Mouse (Mus musculus) kidney, adult 2 months (tissue): ENCODE measurements at regions not wholly inside any gene's neighbourhood (a gene's known extent, or its start where the extent isn't known, plus 50 kb on each side); places are given as distances from the start of the nearest gene placed in this dataset.

Experiments
- DNase-seq: peaks from one replicate; pipeline ENCODE4 v3.0.0; 2021
- H3K27ac ChIP-seq: fragments of 200-500 bp; 2 replicates; pipeline ENCODE4 v1.5.1; 2012; ENCODE audit warnings: low read depth, low read length, control low read depth, inconsistent platforms; ENCODE audit not compliant: insufficient read depth
- H3K27me3 ChIP-seq: fragments of 200-500 bp; replicated peaks from 2 replicates; pipeline ENCODE4 v1.6.1; 2012; ENCODE audit warnings: mild to moderate bottlenecking, moderate library complexity, low read length, inconsistent platforms; ENCODE audit not compliant: control insufficient read depth, insufficient read depth
- H3K36me3 ChIP-seq: fragments of 200-500 bp; 2 replicates; pipeline ENCODE4 v1.6.1; 2012; ENCODE audit warnings: mild to moderate bottlenecking, moderate library complexity, low read length, inconsistent platforms; ENCODE audit not compliant: control insufficient read depth, insufficient read depth
- H3K4me1 ChIP-seq: fragments of 200-500 bp; 2 replicates; pipeline ENCODE4 v1.6.1; 2011; ENCODE audit warnings: low read length; ENCODE audit not compliant: control insufficient read depth, insufficient read depth
- H3K4me3 ChIP-seq: fragments of 200-500 bp; 2 replicates; pipeline ENCODE4 v1.5.1; 2011; ENCODE audit warnings: mild to moderate bottlenecking, low read depth, low read length, control low read depth; ENCODE audit not compliant: insufficient read depth
- CTCF ChIP-seq: fragments of 200-500 bp; conservative IDR thresholded peaks from 2 replicates; pipeline ENCODE4 v1.5.1; 2011; ENCODE audit warnings: low read depth, mild to moderate bottlenecking, control low read depth, low read length, moderate library complexity, mixed read lengths; ENCODE audit not compliant: insufficient read depth, insufficient read length
- POLR2A ChIP-seq: fragments of 200-500 bp; IDR thresholded peaks from one replicate; pipeline ENCODE4 v1.6.1; 2011; ENCODE audit warnings: low read depth, low read length, control low read depth
- WGBS: fragments of 180-500 bp; shearing (Covaris S2); methylation state at CpG from one replicate; pipeline ENCODE4 v1.1.7; 2018; 5-methylcytosine and 5-hydroxymethylcytosine counted together

DNA sequence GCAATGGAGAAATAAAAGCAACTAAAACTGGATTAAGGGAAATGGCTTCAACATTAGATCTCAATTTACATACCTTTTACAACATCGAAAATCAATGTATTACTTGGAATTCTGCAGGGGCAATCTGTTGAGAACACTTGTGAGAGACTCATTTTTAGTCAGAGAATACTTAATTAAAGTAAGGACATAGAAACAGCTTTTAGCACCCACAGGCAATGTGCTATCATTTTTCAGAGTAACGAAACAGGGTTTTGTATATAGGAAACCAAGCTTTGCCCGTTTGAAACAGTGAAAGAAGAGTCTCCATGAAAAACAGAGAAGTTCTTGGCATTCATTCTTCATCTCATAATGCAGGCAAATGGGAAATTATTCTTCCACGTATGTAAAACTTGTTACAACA is 196.4 kb downstream of the Tdrd3 start:
- WGBS: 87% methylated on average over 4 of the region's 4 CpGs
- H3K27me3 ChIP-seq: no peaks in the 10 kb centered on the region
- DNase-seq: no peak
- no peaks in the 10 kb centered on the region for H3K4me1 ChIP-seq
- H3K27ac ChIP-seq: no peak overlapping the region
- no peak overlapping the region for H3K4me3 ChIP-seq
- no peak for TF ChIP-seq CTCF
- no peak for TF ChIP-seq POLR2A
- no peaks in the 10 kb centered on the region for H3K36me3 ChIP-seq

DNA sequence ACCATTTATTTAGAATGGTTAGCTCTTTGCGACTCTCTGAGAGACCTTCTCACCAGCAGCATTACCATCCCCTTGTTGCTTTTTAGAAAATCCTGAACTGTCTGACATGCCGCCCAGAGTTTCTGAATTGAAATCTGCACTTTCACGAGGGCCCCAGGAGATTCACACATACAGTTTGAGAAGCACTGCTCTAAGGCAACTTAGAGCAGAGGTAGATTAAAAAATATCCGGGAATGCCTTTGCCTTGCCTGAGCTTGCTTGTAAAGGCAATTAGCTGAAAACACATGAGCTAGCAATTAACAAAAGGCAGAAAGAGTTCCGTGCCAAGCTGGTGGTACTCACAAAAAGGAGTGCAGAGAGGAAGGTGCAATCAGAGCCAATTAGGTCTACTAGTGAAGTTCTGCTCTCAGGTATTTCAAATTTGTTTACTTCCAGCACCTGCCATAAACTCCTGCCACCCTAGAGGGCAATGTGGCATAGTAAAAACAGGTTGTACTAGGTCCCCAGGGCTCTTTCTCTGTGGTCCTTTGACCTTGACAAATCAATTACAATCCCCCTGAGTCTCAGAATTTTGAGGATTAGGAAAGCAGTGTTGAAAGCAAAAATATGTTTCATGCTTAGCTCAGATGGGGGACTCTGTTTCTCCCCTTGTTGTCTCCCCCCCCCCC is 203.1 kb downstream of the Tdrd3 start:
- no peak overlapping the region for H3K4me3 ChIP-seq
- TF ChIP-seq POLR2A (no peak), CTCF (no peak)
- DNase-seq: peak; percentile 12
- 34% methylated on average over 5 of the region's 5 CpGs for WGBS
- H3K27me3 ChIP-seq: no peaks in the 10 kb centered on the region
- no peaks in the 10 kb centered on the region for H3K4me1 ChIP-seq
- H3K36me3 ChIP-seq: no peaks in the 10 kb centered on the region
- H3K27ac ChIP-seq: no peak overlapping the region

DNA sequence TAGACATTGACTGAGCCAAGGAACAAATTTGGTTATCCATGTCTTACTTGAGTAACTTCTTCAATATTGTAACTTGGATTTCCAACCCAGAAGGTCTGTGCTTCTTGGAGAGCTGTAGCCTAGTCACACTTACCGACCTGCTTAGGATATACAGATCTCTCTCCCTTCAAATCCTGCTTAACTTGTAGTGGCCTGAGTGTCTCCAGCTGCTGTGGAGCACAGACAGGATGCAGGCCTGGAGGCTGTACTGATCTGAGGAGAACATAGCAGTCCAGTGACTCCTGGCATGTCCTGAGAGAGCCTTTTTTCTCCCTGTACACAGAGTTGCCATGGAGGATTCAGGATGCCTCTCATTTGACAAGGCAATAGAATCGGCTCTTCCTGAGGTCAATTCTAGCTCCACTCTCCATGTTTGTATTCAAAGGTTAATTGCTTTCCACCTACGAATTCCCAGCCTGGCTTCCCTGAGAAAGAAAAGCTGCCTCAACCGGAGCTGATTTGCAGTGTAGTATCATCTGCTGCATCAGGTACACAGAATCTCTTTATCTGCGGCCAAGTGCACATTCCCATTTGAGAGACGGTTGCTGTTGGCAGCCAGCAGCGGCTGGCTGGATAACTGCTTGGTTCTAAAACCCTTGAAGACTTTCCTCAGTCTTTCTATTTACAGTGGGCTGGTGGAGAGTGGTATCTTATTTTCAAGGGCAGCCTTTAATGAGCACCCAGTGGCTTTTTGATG is 214.8 kb downstream of the Tdrd3 start:
- whole genome bisulfite sequencing: 61% methylated on average over 7 of the region's 7 CpGs
- DNase-seq: no peak
- no peak overlapping the region for H3K27ac ChIP-seq
- H3K4me3 ChIP-seq: no peak overlapping the region
- no peaks in the 10 kb centered on the region for H3K36me3 ChIP-seq
- H3K27me3 ChIP-seq: no peaks in the 10 kb centered on the region
- no peaks in the 10 kb centered on the region for H3K4me1 ChIP-seq
- no peak for TF ChIP-seq POLR2A
- TF ChIP-seq CTCF: no peak

DNA sequence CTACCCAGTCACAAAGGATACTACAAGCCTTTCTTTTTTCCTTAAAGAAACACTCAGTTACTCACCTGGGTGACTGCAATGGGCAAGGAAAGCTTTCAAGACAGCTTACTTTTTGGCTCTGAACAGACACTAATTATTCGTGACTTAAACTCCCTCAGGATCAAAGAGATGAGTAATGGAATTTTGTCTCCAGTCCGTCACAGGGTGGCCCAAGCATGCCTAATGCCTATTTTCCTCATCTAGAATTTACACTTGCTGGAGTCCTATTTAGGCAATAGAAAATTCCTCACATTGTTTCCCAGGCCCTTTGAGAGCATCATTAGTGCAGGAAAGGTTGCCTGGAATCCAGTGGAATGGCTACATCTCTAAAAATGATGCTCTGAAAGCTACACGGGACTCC is 218.2 kb downstream of the Tdrd3 start:
- Histone ChIP-seq H3K4me1 (no peaks in the 10 kb centered on the region), H3K27ac (no peak overlapping the region), H3K4me3 (no peak overlapping the region), H3K27me3 (no peaks in the 10 kb centered on the region), H3K36me3 (no peaks in the 10 kb centered on the region)
- DNase-seq: no peak
- WGBS: 31% methylated on average over 3 of the region's 3 CpGs
- no peak for TF ChIP-seq POLR2A
- no peak for TF ChIP-seq CTCF

DNA sequence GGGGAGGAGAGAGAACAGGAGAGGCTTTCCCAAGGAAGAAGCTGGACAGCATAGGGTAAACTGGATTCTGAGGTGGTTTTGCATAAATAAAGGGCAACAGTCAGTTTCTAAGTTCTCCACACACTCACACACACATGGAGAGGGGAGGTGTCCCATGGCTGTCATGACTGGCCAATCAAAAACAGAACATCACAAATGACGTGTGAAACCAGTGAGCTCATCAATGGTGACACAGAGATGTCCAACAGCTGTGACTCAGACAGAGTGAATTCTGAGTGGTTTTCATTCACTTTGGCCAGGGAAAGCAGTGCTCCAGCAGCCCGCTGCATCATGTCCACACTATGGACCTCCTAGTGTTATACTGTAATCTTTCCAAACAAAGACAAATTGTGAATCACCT is 220.7 kb downstream of the Tdrd3 start:
- 79% methylated on average over 2 of the region's 2 CpGs for WGBS
- TF ChIP-seq CTCF (no peak), POLR2A (no peak)
- Histone ChIP-seq H3K36me3 (no peaks in the 10 kb centered on the region), H3K4me3 (no peak overlapping the region), H3K4me1 (no peaks in the 10 kb centered on the region), H3K27me3 (no peaks in the 10 kb centered on the region), H3K27ac (no peak overlapping the region)
- no peak for DNase-seq

DNA sequence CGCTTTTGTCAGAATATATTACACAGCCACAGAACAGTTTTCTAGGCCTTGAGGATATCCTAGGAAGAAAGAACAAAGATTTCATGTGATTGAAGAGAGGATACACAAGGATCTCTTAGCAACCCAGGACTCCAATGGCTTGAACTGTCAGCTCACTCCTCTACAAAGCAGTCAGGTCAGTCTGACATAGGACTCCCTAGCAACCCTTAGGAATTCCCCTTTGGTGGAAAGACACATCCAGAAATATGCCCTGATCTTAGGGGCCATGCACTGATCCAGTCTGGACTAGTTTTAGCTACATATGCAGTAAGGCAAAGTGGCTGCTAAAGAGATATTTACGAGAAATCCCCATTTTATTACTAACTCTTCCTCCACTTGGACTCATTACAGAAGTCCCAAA is 251.5 kb downstream of the Tdrd3 start:
- TF ChIP-seq POLR2A: no peak
- TF ChIP-seq CTCF: no peak
- Histone ChIP-seq H3K4me3 (no peak overlapping the region), H3K27me3 (no peaks in the 10 kb centered on the region), H3K36me3 (no peaks in the 10 kb centered on the region), H3K4me1 (no peaks in the 10 kb centered on the region), H3K27ac (no peak overlapping the region)
- 89% methylated on average over 2 of the region's 2 CpGs for WGBS
- DNase-seq: no peak

DNA sequence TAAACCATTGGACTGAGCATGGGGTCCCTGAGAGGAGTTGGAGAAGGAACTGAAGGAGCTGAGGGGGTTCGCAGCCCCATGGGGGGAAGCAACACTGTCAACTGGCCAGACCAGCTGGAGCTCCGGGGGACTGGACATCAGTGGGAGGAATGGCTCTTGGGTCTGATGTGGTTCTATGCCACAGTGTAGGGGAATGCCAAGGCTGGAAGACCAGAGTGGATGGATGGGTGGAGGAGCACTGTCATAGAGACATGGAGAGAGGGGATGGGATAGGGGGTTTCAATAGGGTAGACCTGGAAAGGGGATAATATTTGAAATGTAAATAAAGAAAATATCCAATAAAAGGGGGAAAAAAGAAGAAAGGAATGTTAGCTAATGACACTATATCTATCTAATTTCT is 253.1 kb downstream of the Tdrd3 start:
- Histone ChIP-seq H3K4me1 (no peaks in the 10 kb centered on the region), H3K27ac (no peak overlapping the region), H3K36me3 (no peaks in the 10 kb centered on the region), H3K4me3 (no peak overlapping the region), H3K27me3 (no peaks in the 10 kb centered on the region)
- WGBS: 90% methylated on average over 2 of the region's 2 CpGs
- no peak for DNase-seq
- TF ChIP-seq CTCF: no peak
- no peak for TF ChIP-seq POLR2A
